Mouse (Mus musculus) C2C12 (cell line): ENCODE measurements around the gene Tesk2.

Experiments used
- CEBPB ChIP-seq: IDR thresholded peaks from one replicate; pipeline ENCODE4 v1.6.1; 2011; ENCODE audit warnings: low read depth, mild to moderate bottlenecking, control low read depth, moderate library complexity
- CTCF ChIP-seq: IDR thresholded peaks from one replicate; pipeline ENCODE4 v1.5.1; 2011; ENCODE audit not compliant: control insufficient read depth, insufficient read depth, insufficient read length
- MAX ChIP-seq: IDR thresholded peaks from one replicate; pipeline ENCODE4 v1.6.1; 2011; ENCODE audit warnings: mild to moderate bottlenecking, control low read depth
- MYOG ChIP-seq: IDR thresholded peaks from one replicate; pipeline ENCODE4 v1.6.1; 2011; ENCODE audit not compliant: control insufficient read depth, insufficient read length; ENCODE audit errors: extremely low read depth
- USF1 ChIP-seq: IDR thresholded peaks from one replicate; pipeline ENCODE4 v1.6.1; 2011; ENCODE audit warnings: low read depth, mild to moderate bottlenecking, control low read depth, moderate library complexity

DNA sequence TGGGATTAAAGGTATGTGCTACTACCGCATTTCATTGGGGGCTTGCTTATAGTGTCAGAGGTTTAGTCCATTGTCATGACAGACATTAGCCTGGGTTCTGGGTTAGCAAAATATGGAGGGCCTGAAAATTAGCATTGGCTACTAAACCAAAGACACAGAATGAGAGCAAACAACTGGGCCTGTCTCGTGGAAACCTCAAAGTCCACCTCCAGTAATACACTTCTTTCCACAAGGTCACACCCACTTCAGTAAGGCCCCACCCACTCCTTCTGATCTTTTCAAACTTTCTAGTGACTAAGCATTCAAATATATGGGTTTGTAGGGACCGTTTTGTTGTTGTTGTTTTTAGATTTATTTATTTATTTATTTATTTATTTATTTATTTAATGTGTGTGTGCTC lies 8.8 kb downstream of the Tesk2 start:
- TF ChIP-seq CTCF (no peak), USF1 (no peak), MAX (no peak), MYOG (no peak), CEBPB (no peak)
